Mouse (Mus musculus) heart, embryonic 14.5 days (tissue): ENCODE results near the gene Krt42. TPM values are rescaled to one million over a fixed set of nuclear protein-coding genes. Genes with fewer than 3 reads are reported as not detected.
"Not testable (repeated sequence)": the region's sequence is repeated elsewhere in the genome, so short reads cannot be mapped to it uniquely, and the experiment has no call there.

Experiments used
- ATAC-seq: fragments of 200-750 bp; cut with Nextera tagmentation; 2 replicates; pipeline ENCODE4 v1.8.0; 2017; ENCODE audit warnings: low read depth, moderate TSS enrichment; ENCODE audit not compliant: insufficient number of reproducible peaks, insufficient read depth, low FRiP score
- H3K27ac ChIP-seq, 2 experiments: fragments of 200-500 bp in 1 of 2; fragments of 300-500 bp in 1 of 2; sonication (generic) in 1 of 2; replicated peaks in 1 of 2; 2 replicates each; pipeline ENCODE4 v1.5.1; 2012 to 2014; ENCODE audit warnings: low read depth in 2 of 2, low read length in 2 of 2, control low read depth in 1 of 2, mild to moderate bottlenecking in 1 of 2, mixed read lengths in 1 of 2; ENCODE audit not compliant: control insufficient read depth in 1 of 2, insufficient read depth in 1 of 2
- H3K27me3 ChIP-seq: fragments of 300-500 bp; sonication (generic); 2 replicates; pipeline ENCODE4 v1.6.1; 2014; ENCODE audit warnings: mild to moderate bottlenecking, low read length, control low read depth; ENCODE audit not compliant: control insufficient read depth, insufficient read depth
- H3K36me3 ChIP-seq: fragments of 300-500 bp; sonication (generic); 2 replicates; pipeline ENCODE4 v1.6.1; 2014; ENCODE audit warnings: mild to moderate bottlenecking, control low read depth, low read length, mixed read lengths; ENCODE audit not compliant: control insufficient read depth, insufficient read depth
- H3K4me1 ChIP-seq, 2 experiments: fragments of 200-500 bp in 1 of 2; fragments of 300-500 bp in 1 of 2; sonication (generic) in 1 of 2; 2 replicates each; pipeline ENCODE4 v1.6.1; 2012 to 2014; ENCODE audit warnings: low read length in 2 of 2, control low read depth in 1 of 2, mixed read lengths in 1 of 2; ENCODE audit not compliant: control insufficient read depth in 2 of 2, insufficient read depth in 2 of 2
- H3K4me2 ChIP-seq: fragments of 300-500 bp; sonication (generic); 2 replicates; pipeline ENCODE4 v1.6.1; 2014; ENCODE audit warnings: mild to moderate bottlenecking, low read length
- H3K4me3 ChIP-seq, 2 experiments: fragments of 200-500 bp in 1 of 2; fragments of 300-500 bp in 1 of 2; sonication (generic) in 1 of 2; 2 replicates each; pipeline ENCODE4 v1.5.1; 2012 to 2014; ENCODE audit warnings: low read length in 2 of 2, mild to moderate bottlenecking in 2 of 2, control low read depth in 1 of 2, low read depth in 1 of 2, moderate library complexity in 1 of 2; ENCODE audit not compliant: control insufficient read depth in 1 of 2, insufficient read depth in 1 of 2
- H3K9ac ChIP-seq: fragments of 300-500 bp; sonication (generic); 2 replicates; pipeline ENCODE4 v1.6.1; 2014; ENCODE audit warnings: mild to moderate bottlenecking, low read length
- H3K9me3 ChIP-seq: fragments of 300-500 bp; sonication (generic); 2 replicates; pipeline ENCODE4 v1.6.1; 2016; ENCODE audit warnings: low read length, control low read depth; ENCODE audit not compliant: control insufficient read depth
- WGBS: fragments of 180-500 bp; shearing (Covaris S2); extraction: QIAGEN DNeasy Blood & Tissue Kit; methylation state at CpG from one replicate; pipeline ENCODE4 v1.1.7; 2014; 5-methylcytosine and 5-hydroxymethylcytosine counted together
- polyA plus RNA-seq: library from polyadenylated mRNA; unstranded; fragments of >200 nt; fragmentation: Nextera tagmentation; extraction: Ambion mirVana; gene quantifications from 2 replicates; pipeline ENCODE4 v1.2.1, GENCODE M21; 2014

Gene Krt42
- polyA plus RNA-seq, 1 experiment from 2014 or later: not detected

GRCm38 (mm10) chr11:100308672-100309071 lies 39.0 kb upstream of the Krt42 start:
- H3K9me3 ChIP-seq, H3K9ac ChIP-seq, H3K36me3 ChIP-seq, H3K4me3 ChIP-seq, H3K27ac ChIP-seq, ATAC-seq, H3K27me3 ChIP-seq, H3K4me2 ChIP-seq: not testable (repeated sequence)
- H3K4me1 ChIP-seq: peaks cover 4 to 15% of the 10 kb centered on the region in 2 experiments
- 86% methylated on average over 6 of the region's 6 CpGs for WGBS

- Histone ChIP-seq H3K27me3 (no peaks in the 10 kb centered on the region), H3K4me1 (peaks cover 4 to 15% of the 10 kb centered on the region in 2 experiments), H3K9ac (no peak overlapping the region), H3K27ac (no peak overlapping the region), H3K4me3 (no peak overlapping the region), H3K4me2 (no peak overlapping the region), H3K36me3 (no peaks in the 10 kb centered on the region), H3K9me3 (no peaks in the 10 kb centered on the region)
- 86% methylated on average over 5 of the region's 5 CpGs for WGBS
- ATAC-seq: no peak
These were observed 38.2 kb upstream of the Krt42 start for GRCm38 (mm10) chr11:100307900-100308299.

- H3K9ac ChIP-seq: no peak overlapping the region
- no peak overlapping the region for H3K4me2 ChIP-seq
- 67% methylated on average over 5 of the region's 5 CpGs for WGBS
- H3K36me3 ChIP-seq: no peaks in the 10 kb centered on the region
- no peaks in the 10 kb centered on the region; a peak in 1 of 4 replicates for H3K4me1 ChIP-seq
- no peak overlapping the region for H3K27ac ChIP-seq
- no peak for ATAC-seq
- peaks cover 4% of the 10 kb centered on the region; the same call in 1 of the 2 replicates for H3K27me3 ChIP-seq
- no peak overlapping the region for H3K4me3 ChIP-seq
- H3K9me3 ChIP-seq: no peaks in the 10 kb centered on the region
These were observed 31.6 kb upstream of the Krt42 start for GRCm38 (mm10) chr11:100301292-100301691.

- Histone ChIP-seq H3K9ac (no peak overlapping the region), H3K9me3 (no peaks in the 10 kb centered on the region), H3K27me3 (peaks cover 5% of the 10 kb centered on the region; the same call in 1 of the 2 replicates), H3K27ac (no peak overlapping the region), H3K4me2 (no peak overlapping the region), H3K4me1 (no peaks in the 10 kb centered on the region; a peak in 1 of 4 replicates), H3K36me3 (no peaks in the 10 kb centered on the region), H3K4me3 (no peak overlapping the region)
- ATAC-seq: no peak
- WGBS: 6% methylated on average over 5 of the region's 5 CpGs
These were observed 30.6 kb upstream of the Krt42 start for GRCm38 (mm10) chr11:100300293-100300692.

- Histone ChIP-seq H3K4me3 (no peak overlapping the region), H3K27me3 (peaks cover 5% of the 10 kb centered on the region; the same call in 1 of the 2 replicates), H3K4me1 (no peaks in the 10 kb centered on the region), H3K36me3 (no peaks in the 10 kb centered on the region), H3K9me3 (no peaks in the 10 kb centered on the region), H3K9ac (no peak overlapping the region), H3K4me2 (peak overlapping the region; percentile 53), H3K27ac (no peak overlapping the region)
- WGBS: 10% methylated on average over 18 of the region's 18 CpGs
- no peak; the same call in 1 of the 2 replicates for ATAC-seq
These were observed 28.8 kb upstream of the Krt42 start for GRCm38 (mm10) chr11:100298274-100299036.

GRCm38 (mm10) chr11:100297801-100298200 lies 28.1 kb upstream of the Krt42 start:
- H3K4me2 ChIP-seq: peak overlapping the region; percentile 53
- peaks cover 5% of the 10 kb centered on the region; the same call in 1 of the 2 replicates for H3K27me3 ChIP-seq
- WGBS: 24% methylated on average over 5 of the region's 5 CpGs
- H3K27ac ChIP-seq: no peak overlapping the region
- no peak for ATAC-seq
- no peak overlapping the region for H3K9ac ChIP-seq
- H3K4me1 ChIP-seq: no peaks in the 10 kb centered on the region
- H3K36me3 ChIP-seq: no peaks in the 10 kb centered on the region
- H3K9me3 ChIP-seq: no peaks in the 10 kb centered on the region
- no peak overlapping the region for H3K4me3 ChIP-seq

GRCm38 (mm10) chr11:100295308-100295707 lies 25.6 kb upstream of the Krt42 start:
- H3K36me3 ChIP-seq: no peaks in the 10 kb centered on the region
- no peak overlapping the region for H3K27ac ChIP-seq
- H3K4me1 ChIP-seq: peaks cover 5 to 7% of the 10 kb centered on the region in 2 experiments; a peak in 3 of 4 replicates
- H3K4me2 ChIP-seq: no peak overlapping the region
- no peak overlapping the region for H3K9ac ChIP-seq
- no peak overlapping the region for H3K4me3 ChIP-seq
- ATAC-seq: no peak
- no peaks in the 10 kb centered on the region for H3K9me3 ChIP-seq
- 8% methylated on average over 10 of the region's 10 CpGs for WGBS
- peaks cover 5% of the 10 kb centered on the region; the same call in 1 of the 2 replicates for H3K27me3 ChIP-seq
